Mouse (Mus musculus): ENCODE measurements around the gene C2cd2l. TPM values are rescaled to one million over a fixed set of nuclear protein-coding genes. Genes with fewer than 3 reads are reported as not detected.
"Not testable (repeated sequence)": the region's sequence is repeated elsewhere in the genome, so short reads cannot be mapped to it uniquely, and the experiment has no call there.

C2cd2l gene
- polyA plus RNA-seq, 1 experiment from 2014 or later = 11.6 TPM

- Histone ChIP-seq H3K9me3 (replicated peaks; ENCODE audit: low read length) (no peaks in the 10 kb centered on the region), H3K27me3 (ENCODE audit: insufficient read depth, low read length) (no peaks in the 10 kb centered on the region), H3K4me2 (ENCODE audit: low read length) (peak overlapping the region; percentile 90), H3K27ac (peak overlapping the region; percentile 31; the same call in 1 of the 2 replicates), H3K4me1 (replicated peaks; ENCODE audit: insufficient read depth, low read length) (peaks cover 6% of the 10 kb centered on the region; the same call in 1 of the 2 replicates), H3K4me3 (replicated peaks; ENCODE audit: low read depth, low read length) (no peak overlapping the region), H3K36me3 (ENCODE audit: insufficient read depth, low read length) (peaks cover 12% of the 10 kb centered on the region; the same call in 1 of the 2 replicates), H3K9ac (ENCODE audit: low read depth, low read length) (0 out of 2 replicates have a peak overlapping the region, but pooled peaks have one; percentile 23)
- DNase-seq (ENCODE audit: low spot score) = no peak
- TF ChIP-seq CTCF (IDR thresholded peaks at IDR 0.05; ENCODE audit: low read depth) = no peak
- no peak for ATAC-seq (replicated peaks; ENCODE audit: low FRiP score, low read depth)
- WGBS = 57% methylated on average over 9 of the region's 9 CpGs
These were observed 17.5 kb upstream of the C2cd2l start for GRCm38 (mm10) chr9:44337436-44338169.

- peaks cover 15% of the 10 kb centered on the region; the same call in 1 of the 2 replicates for H3K36me3 ChIP-seq (ENCODE audit: insufficient read depth, low read length)
- DNase-seq (ENCODE audit: low spot score) = no peak
- no peak for TF ChIP-seq CTCF (IDR thresholded peaks at IDR 0.05; ENCODE audit: low read depth)
- peaks cover 6% of the 10 kb centered on the region; the same call in 1 of the 2 replicates for H3K4me1 ChIP-seq (replicated peaks; ENCODE audit: insufficient read depth, low read length)
- H3K9ac ChIP-seq (ENCODE audit: low read depth, low read length) = 0 out of 2 replicates have a peak overlapping the region, but pooled peaks have one; percentile 88
- peak overlapping the region; percentile 85 for H3K4me3 ChIP-seq (replicated peaks; ENCODE audit: low read depth, low read length)
- peak overlapping the region; percentile 90 for H3K4me2 ChIP-seq (ENCODE audit: low read length)
- no peaks in the 10 kb centered on the region for H3K27me3 ChIP-seq (ENCODE audit: insufficient read depth, low read length)
- 62% methylated on average over 3 of the region's 3 CpGs for WGBS
- H3K9me3 ChIP-seq (replicated peaks; ENCODE audit: low read length) = no peaks in the 10 kb centered on the region
- no peak for ATAC-seq (replicated peaks; ENCODE audit: low FRiP score, low read depth)
- H3K27ac ChIP-seq = no peak overlapping the region
These were observed 16.9 kb upstream of the C2cd2l start for GRCm38 (mm10) chr9:44336964-44337363.

- H3K9me3 ChIP-seq (replicated peaks; ENCODE audit: low read length); ATAC-seq (replicated peaks; ENCODE audit: low FRiP score, low read depth); H3K27me3 ChIP-seq (ENCODE audit: insufficient read depth, low read length); H3K27ac ChIP-seq; H3K4me1 ChIP-seq (replicated peaks; ENCODE audit: insufficient read depth, low read length); DNase-seq (ENCODE audit: low spot score): not testable (repeated sequence)
- H3K4me2 ChIP-seq (ENCODE audit: low read length) = peak overlapping the region; percentile 90
- H3K4me3 ChIP-seq (replicated peaks; ENCODE audit: low read depth, low read length) = peak overlapping the region; percentile 85
- 22% methylated on average over 4 of the region's 4 CpGs for WGBS
- H3K9ac ChIP-seq (ENCODE audit: low read depth, low read length) = peak overlapping the region; percentile 88; the same call in 1 of the 2 replicates
- peaks cover 15% of the 10 kb centered on the region; the same call in 1 of the 2 replicates for H3K36me3 ChIP-seq (ENCODE audit: insufficient read depth, low read length)
These were observed 16.4 kb upstream of the C2cd2l start for GRCm38 (mm10) chr9:44336513-44336912.

- Histone ChIP-seq H3K27ac (peak overlapping the region; percentile 90; the same call in 1 of the 2 replicates), H3K4me1 (replicated peaks; ENCODE audit: insufficient read depth, low read length) (peaks cover 6% of the 10 kb centered on the region; the same call in 1 of the 2 replicates), H3K27me3 (ENCODE audit: insufficient read depth, low read length) (no peaks in the 10 kb centered on the region), H3K4me3 (replicated peaks; ENCODE audit: low read depth, low read length) (peak overlapping the region; percentile 85), H3K9me3 (replicated peaks; ENCODE audit: low read length) (no peaks in the 10 kb centered on the region), H3K36me3 (ENCODE audit: insufficient read depth, low read length) (peaks cover 18% of the 10 kb centered on the region; the same call in 1 of the 2 replicates), H3K9ac (ENCODE audit: low read depth, low read length) (peak overlapping the region; percentile 88; the same call in 1 of the 2 replicates), H3K4me2 (ENCODE audit: low read length) (peak overlapping the region; percentile 90)
- 1% methylated on average over 5 of the region's 5 CpGs for WGBS
- ATAC-seq (replicated peaks; ENCODE audit: low FRiP score, low read depth) = no peak
- no peak for DNase-seq (ENCODE audit: low spot score)
- TF ChIP-seq CTCF (IDR thresholded peaks at IDR 0.05; ENCODE audit: low read depth) = no peak
These were observed 16.0 kb upstream of the C2cd2l start for GRCm38 (mm10) chr9:44336093-44336406.

- peak overlapping the region; percentile 85 for H3K4me3 ChIP-seq (replicated peaks; ENCODE audit: low read depth, low read length)
- no peaks in the 10 kb centered on the region for H3K9me3 ChIP-seq (replicated peaks; ENCODE audit: low read length)
- peak overlapping the region; percentile 90 for H3K27ac ChIP-seq
- under 1% methylated on average over 49 of the region's 50 CpGs for WGBS
- ATAC-seq (replicated peaks; ENCODE audit: low FRiP score, low read depth) (no peak), DNase-seq (ENCODE audit: low spot score) (no peak)
- H3K9ac ChIP-seq (ENCODE audit: low read depth, low read length) = peak overlapping the region; percentile 88
- peaks cover 24% of the 10 kb centered on the region; the same call in 1 of the 2 replicates for H3K36me3 ChIP-seq (ENCODE audit: insufficient read depth, low read length)
- H3K4me2 ChIP-seq (ENCODE audit: low read length) = peak overlapping the region; percentile 90
- no peak for TF ChIP-seq CTCF (IDR thresholded peaks at IDR 0.05; ENCODE audit: low read depth)
- peaks cover 6% of the 10 kb centered on the region; the same call in 1 of the 2 replicates for H3K4me1 ChIP-seq (replicated peaks; ENCODE audit: insufficient read depth, low read length)
- H3K27me3 ChIP-seq (ENCODE audit: insufficient read depth, low read length) = no peaks in the 10 kb centered on the region
These were observed 15.4 kb upstream of the C2cd2l start for GRCm38 (mm10) chr9:44335331-44336092.

All from kidney, postnatal 0 days (tissue).